Mouse (Mus musculus): Measurements from ENCODE around the gene Gm20388.

DNA sequence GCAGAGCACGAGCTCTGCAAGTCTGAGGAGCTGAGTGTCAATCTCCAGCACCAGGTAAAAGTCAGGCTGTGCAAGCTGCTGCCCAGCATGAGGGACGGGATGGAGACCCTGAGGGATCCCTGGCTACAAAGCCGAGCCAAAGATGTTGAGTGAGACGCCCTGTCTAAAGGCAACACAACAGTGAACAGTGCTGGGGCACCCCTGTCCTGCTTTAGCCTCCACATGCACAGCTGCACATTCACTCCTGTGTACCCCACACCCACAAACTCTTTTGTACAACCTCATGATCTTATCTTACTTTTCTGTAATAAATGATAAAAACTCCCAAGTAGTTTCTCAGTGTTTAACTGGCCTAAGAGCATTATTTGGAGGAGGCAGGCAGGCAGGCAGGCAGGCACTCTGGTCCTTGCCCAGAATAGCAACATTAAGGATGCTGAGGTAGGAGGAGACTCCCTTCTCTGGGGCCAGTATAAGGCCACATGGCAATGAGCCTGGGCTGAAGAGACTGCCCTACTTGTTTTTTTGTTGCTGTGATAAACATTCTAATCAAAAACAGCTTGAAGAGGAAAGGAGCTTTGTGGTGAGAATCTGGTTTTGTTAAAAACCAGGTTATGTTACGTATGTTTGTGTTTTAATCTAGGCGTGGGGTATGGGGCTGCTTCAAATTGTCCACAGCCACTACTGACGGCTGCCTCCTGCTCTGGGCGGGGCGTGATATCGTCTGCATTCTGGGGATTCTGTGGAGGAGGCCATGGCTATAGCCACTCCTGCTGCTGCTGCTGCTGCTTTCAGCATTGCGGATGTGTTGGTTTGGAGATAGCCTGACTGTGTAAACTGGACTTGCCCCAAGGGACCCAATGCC, 3007.1 kb downstream of the Gm20388 start:
- TF ChIP-seq CTCF (IDR thresholded peaks at IDR 0.05; ENCODE audit: low read depth): no peak
- no peak for TF ChIP-seq EP300 (IDR thresholded peaks at IDR 0.05; ENCODE audit: low read depth)
